Mouse (Mus musculus): ENCODE results near the gene Actn4. TPM values are rescaled to one million over a fixed set of nuclear protein-coding genes. Genes with fewer than 3 reads are reported as not detected.

Gene Actn4
- polyA plus RNA-seq, 1 experiment from 2014 or later = 347 TPM

- 79% methylated on average over 1 of the region's 1 CpGs for WGBS
- Histone ChIP-seq H3K4me2 (no peak overlapping the region), H3K9ac (no peak overlapping the region), H3K4me3 (no peak overlapping the region), H3K27me3 (no peaks in the 10 kb centered on the region), H3K27ac (peak overlapping the region; percentile 72), H3K4me1 (peaks cover 88% of the 10 kb centered on the region), H3K9me3 (no peaks in the 10 kb centered on the region), H3K36me3 (no peaks in the 10 kb centered on the region)
- ATAC-seq (ENCODE audit: insufficient number of reproducible peaks, low FRiP score, low TSS enrichment, low read depth) = no peak
These were observed 5.9 kb downstream of the Actn4 start for GRCm38 (mm10) chr7:28956270-28956669.

GRCm38 (mm10) chr7:28955295-28955897 is 6.7 kb downstream of the Actn4 start:
- Histone ChIP-seq H3K27ac (peak overlapping the region; percentile 72), H3K4me2 (no peak overlapping the region), H3K9me3 (no peaks in the 10 kb centered on the region), H3K36me3 (no peaks in the 10 kb centered on the region), H3K4me3 (no peak overlapping the region), H3K27me3 (no peaks in the 10 kb centered on the region), H3K9ac (0 out of 2 replicates have a peak overlapping the region, but pooled peaks have one; percentile 10), H3K4me1 (peaks cover 88% of the 10 kb centered on the region)
- ATAC-seq (ENCODE audit: insufficient number of reproducible peaks, low FRiP score, low TSS enrichment, low read depth) = no peak
- WGBS = 37% methylated on average over 5 of the region's 5 CpGs

GRCm38 (mm10) chr7:28954773-28955172 is 7.4 kb downstream of the Actn4 start:
- ATAC-seq (ENCODE audit: insufficient number of reproducible peaks, low FRiP score, low TSS enrichment, low read depth) = no peak
- Histone ChIP-seq H3K4me3 (no peak overlapping the region), H3K4me2 (no peak overlapping the region), H3K9ac (0 out of 2 replicates have a peak overlapping the region, but pooled peaks have one; percentile 10), H3K27me3 (no peaks in the 10 kb centered on the region), H3K9me3 (no peaks in the 10 kb centered on the region), H3K36me3 (no peaks in the 10 kb centered on the region), H3K4me1 (peaks cover 87% of the 10 kb centered on the region), H3K27ac (peak overlapping the region; percentile 72)
- WGBS = 62% methylated on average over 4 of the region's 4 CpGs

GRCm38 (mm10) chr7:28953476-28954376 is 8.4 kb downstream of the Actn4 start:
- H3K9me3 ChIP-seq = no peaks in the 10 kb centered on the region
- ATAC-seq (ENCODE audit: insufficient number of reproducible peaks, low FRiP score, low TSS enrichment, low read depth) = no peak
- H3K4me1 ChIP-seq = peaks cover 87% of the 10 kb centered on the region
- WGBS = 18% methylated on average over 2 of the region's 2 CpGs
- peak overlapping the region; percentile 83 for H3K27ac ChIP-seq
- peak overlapping the region; percentile 21; the same call in 1 of the 2 replicates for H3K4me2 ChIP-seq
- H3K4me3 ChIP-seq = no peak overlapping the region
- no peaks in the 10 kb centered on the region for H3K36me3 ChIP-seq
- H3K9ac ChIP-seq = no peak overlapping the region
- no peaks in the 10 kb centered on the region for H3K27me3 ChIP-seq

GRCm38 (mm10) chr7:28952786-28953185 is 9.4 kb downstream of the Actn4 start:
- Histone ChIP-seq H3K4me3 (no peak overlapping the region), H3K9ac (no peak overlapping the region), H3K9me3 (no peaks in the 10 kb centered on the region), H3K4me2 (no peak overlapping the region), H3K27ac (peak overlapping the region; percentile 83), H3K27me3 (no peaks in the 10 kb centered on the region), H3K4me1 (peaks cover 88% of the 10 kb centered on the region), H3K36me3 (no peaks in the 10 kb centered on the region)
- peak; percentile 45; the same call in 1 of the 2 replicates for ATAC-seq (ENCODE audit: insufficient number of reproducible peaks, low FRiP score, low TSS enrichment, low read depth)
- 4% methylated on average over 3 of the region's 3 CpGs for WGBS

- Histone ChIP-seq H3K4me2 (no peak overlapping the region), H3K36me3 (no peaks in the 10 kb centered on the region), H3K4me1 (peaks cover 88% of the 10 kb centered on the region), H3K9me3 (no peaks in the 10 kb centered on the region), H3K9ac (no peak overlapping the region), H3K27me3 (no peaks in the 10 kb centered on the region), H3K27ac (peak overlapping the region; percentile 83), H3K4me3 (no peak overlapping the region)
- 61% methylated on average over 2 of the region's 2 CpGs for WGBS
- ATAC-seq (ENCODE audit: insufficient number of reproducible peaks, low FRiP score, low TSS enrichment, low read depth) = no peak
These were observed 10.4 kb downstream of the Actn4 start for GRCm38 (mm10) chr7:28951764-28952163.

- no peak overlapping the region for H3K9ac ChIP-seq
- peak overlapping the region; percentile 50 for H3K27ac ChIP-seq
- no peak overlapping the region for H3K4me3 ChIP-seq
- no peaks in the 10 kb centered on the region for H3K36me3 ChIP-seq
- peaks cover 96% of the 10 kb centered on the region for H3K4me1 ChIP-seq
- no peak for ATAC-seq (ENCODE audit: insufficient number of reproducible peaks, low FRiP score, low TSS enrichment, low read depth)
- H3K4me2 ChIP-seq = no peak overlapping the region
- no peaks in the 10 kb centered on the region for H3K9me3 ChIP-seq
- 58% methylated on average over 10 of the region's 10 CpGs for WGBS
- H3K27me3 ChIP-seq = no peaks in the 10 kb centered on the region
These were observed 11.6 kb downstream of the Actn4 start for GRCm38 (mm10) chr7:28950346-28951037.

- H3K4me1 ChIP-seq = peaks cover 95% of the 10 kb centered on the region
- 42% methylated on average over 2 of the region's 2 CpGs for WGBS
- H3K9me3 ChIP-seq = no peaks in the 10 kb centered on the region
- no peak overlapping the region for H3K9ac ChIP-seq
- peak overlapping the region; percentile 67; the same call in 1 of the 2 replicates for H3K27ac ChIP-seq
- H3K4me2 ChIP-seq = no peak overlapping the region
- no peak for ATAC-seq (ENCODE audit: insufficient number of reproducible peaks, low FRiP score, low TSS enrichment, low read depth)
- no peaks in the 10 kb centered on the region for H3K27me3 ChIP-seq
- no peaks in the 10 kb centered on the region for H3K36me3 ChIP-seq
- no peak overlapping the region for H3K4me3 ChIP-seq
These were observed 12.8 kb downstream of the Actn4 start for GRCm38 (mm10) chr7:28949298-28949697.

- 46% methylated on average over 7 of the region's 7 CpGs for WGBS
- H3K4me1 ChIP-seq = peaks cover 92% of the 10 kb centered on the region
- no peaks in the 10 kb centered on the region for H3K9me3 ChIP-seq
- no peak overlapping the region for H3K4me3 ChIP-seq
- no peak for ATAC-seq (ENCODE audit: insufficient number of reproducible peaks, low FRiP score, low TSS enrichment, low read depth)
- H3K4me2 ChIP-seq = no peak overlapping the region
- H3K36me3 ChIP-seq = peaks cover 2% of the 10 kb centered on the region; the same call in 1 of the 2 replicates
- H3K27me3 ChIP-seq = no peaks in the 10 kb centered on the region
- peak overlapping the region; percentile 67 for H3K27ac ChIP-seq
- no peak overlapping the region for H3K9ac ChIP-seq
These were observed 13.4 kb downstream of the Actn4 start for GRCm38 (mm10) chr7:28948746-28949145.

GRCm38 (mm10) chr7:28946271-28946610 is 15.9 kb downstream of the Actn4 start:
- 8% methylated on average over 1 of the region's 1 CpGs for WGBS

GRCm38 (mm10) chr7:28945416-28946270 is 16.5 kb downstream of the Actn4 start:
- 12% methylated on average over 10 of the region's 10 CpGs for WGBS
- H3K4me1 ChIP-seq = peaks cover 87% of the 10 kb centered on the region
- no peak overlapping the region for H3K4me3 ChIP-seq
- no peak overlapping the region for H3K9ac ChIP-seq
- H3K27me3 ChIP-seq = no peaks in the 10 kb centered on the region
- no peaks in the 10 kb centered on the region for H3K9me3 ChIP-seq
- H3K27ac ChIP-seq = peak overlapping the region; percentile 93
- H3K36me3 ChIP-seq = peaks cover 5% of the 10 kb centered on the region; the same call in 1 of the 2 replicates
- peak overlapping the region; percentile 22 for H3K4me2 ChIP-seq
- ATAC-seq (ENCODE audit: insufficient number of reproducible peaks, low FRiP score, low TSS enrichment, low read depth) = peak; percentile 73

More at GRCm38 (mm10) chr7:28946271-28946610, 15.9 kb downstream of the Actn4 start:
- Histone ChIP-seq H3K9ac (no peak overlapping the region), H3K27ac (peak overlapping the region; percentile 93), H3K4me2 (no peak overlapping the region), H3K36me3 (peaks cover 5% of the 10 kb centered on the region; the same call in 1 of the 2 replicates), H3K4me3 (no peak overlapping the region), H3K4me1 (peaks cover 87% of the 10 kb centered on the region), H3K9me3 (no peaks in the 10 kb centered on the region), H3K27me3 (no peaks in the 10 kb centered on the region)
- no peak for ATAC-seq (ENCODE audit: insufficient number of reproducible peaks, low FRiP score, low TSS enrichment, low read depth)

Measured in limb, embryonic 15.5 days (tissue).